Mouse (Mus musculus) heart, embryonic 16.5 days (tissue): ENCODE measurements around the gene Fbxl22. TPM values are rescaled to one million over a fixed set of nuclear protein-coding genes. Genes with fewer than 3 reads are reported as not detected.

Experiments used
- ATAC-seq: fragments of 200-750 bp; cut with Nextera tagmentation; replicated peaks from 2 replicates; pipeline ENCODE4 v1.8.0; 2017; ENCODE audit warnings: moderate number of reproducible peaks; ENCODE audit not compliant: insufficient read depth, low FRiP score; ENCODE audit errors: extremely low read depth
- H3K27ac ChIP-seq: fragments of 300-500 bp; sonication (generic); 2 replicates; pipeline ENCODE4 v1.5.1; 2014; ENCODE audit warnings: mild to moderate bottlenecking, low read length, control low read depth, moderate library complexity
- H3K27me3 ChIP-seq: fragments of 300-500 bp; sonication (generic); 2 replicates; pipeline ENCODE4 v1.6.1; 2014; ENCODE audit warnings: low read length, mixed read lengths; ENCODE audit not compliant: control insufficient read depth, insufficient read depth
- H3K36me3 ChIP-seq: fragments of 300-500 bp; sonication (generic); 2 replicates; pipeline ENCODE4 v1.6.1; 2014; ENCODE audit not compliant: control insufficient read depth, insufficient read depth
- H3K4me1 ChIP-seq: fragments of 300-500 bp; sonication (generic); 2 replicates; pipeline ENCODE4 v1.6.1; 2014; ENCODE audit warnings: low read length, mixed read lengths; ENCODE audit not compliant: control insufficient read depth, insufficient read depth
- H3K4me2 ChIP-seq: fragments of 300-500 bp; sonication (generic); 2 replicates; pipeline ENCODE4 v1.6.1; 2014; ENCODE audit warnings: low read depth, mild to moderate bottlenecking, control low read depth, low read length
- H3K4me3 ChIP-seq: fragments of 300-500 bp; sonication (generic); 2 replicates; pipeline ENCODE4 v1.5.1; 2014; ENCODE audit warnings: mild to moderate bottlenecking, control low read depth, low read length
- H3K9ac ChIP-seq: fragments of 300-500 bp; sonication (generic); 2 replicates; pipeline ENCODE4 v1.6.1; 2014; ENCODE audit warnings: low read length, control low read depth
- H3K9me3 ChIP-seq: fragments of 300-500 bp; sonication (generic); replicated peaks from 2 replicates; pipeline ENCODE4 v1.6.1; 2016; ENCODE audit warnings: low read length; ENCODE audit not compliant: control insufficient read depth
- WGBS: fragments of 180-500 bp; shearing (Covaris S2); extraction: QIAGEN DNeasy Blood & Tissue Kit; methylation state at CpG from one replicate; pipeline ENCODE4 v1.1.7; 2014; 5-methylcytosine and 5-hydroxymethylcytosine counted together
- polyA plus RNA-seq: library from polyadenylated mRNA; unstranded; fragments of >200 nt; fragmentation: Nextera tagmentation; extraction: Ambion mirVana; gene quantifications from 2 replicates; pipeline ENCODE4 v1.2.1, GENCODE M21; 2015

Fbxl22 gene
- polyA plus RNA-seq, 1 experiment from 2014 or later, result 86.1 TPM

DNA sequence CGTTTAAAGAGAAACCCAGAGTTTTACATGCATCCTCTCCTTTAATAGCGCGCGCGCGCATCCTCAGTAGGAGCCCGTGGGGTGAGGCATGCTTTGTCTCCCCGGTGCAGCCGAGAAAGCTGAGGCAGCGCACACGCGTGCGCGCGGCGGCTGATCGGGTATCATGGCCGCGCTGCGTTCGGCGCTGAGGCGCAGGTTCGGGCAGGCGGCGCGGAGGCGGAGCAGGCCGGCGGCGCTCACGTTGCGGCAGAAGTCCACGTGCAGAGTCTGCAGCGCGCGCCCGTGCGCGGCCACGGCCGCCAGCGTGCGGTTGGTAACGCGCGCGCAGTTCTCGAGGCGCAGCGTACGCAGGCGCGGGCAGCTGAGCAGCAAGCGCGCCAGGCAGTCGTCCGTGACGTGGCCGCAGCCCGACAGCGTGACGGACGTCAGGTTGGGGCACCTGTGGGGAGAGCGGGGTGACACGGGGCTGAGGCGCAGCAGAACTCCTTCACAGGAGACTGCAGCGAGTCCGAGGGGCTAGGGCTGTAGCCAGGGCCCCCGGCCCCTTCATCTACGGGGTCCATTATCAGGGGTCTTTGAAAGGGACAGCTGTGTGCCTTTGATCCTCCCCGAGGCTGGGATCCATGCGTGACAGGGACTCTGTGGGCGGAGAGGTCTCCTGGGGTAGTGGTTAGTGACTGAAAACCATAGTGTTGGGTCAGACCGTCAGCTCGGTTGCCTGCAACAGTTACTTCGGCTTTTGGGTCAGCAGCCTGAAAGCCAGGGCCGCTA lies 2.6 kb downstream of the Fbxl22 start:
- Histone ChIP-seq H3K27me3 (no peaks in the 10 kb centered on the region), H3K9ac (peak overlapping the region; percentile 91), H3K4me3 (peak overlapping the region; percentile 80), H3K27ac (peak overlapping the region; percentile 99), H3K9me3 (no peaks in the 10 kb centered on the region), H3K4me2 (peak overlapping the region; percentile 99), H3K4me1 (peaks cover 30% of the 10 kb centered on the region), H3K36me3 (peaks cover 15% of the 10 kb centered on the region)
- WGBS, result under 1% methylated on average over 78 of the region's 78 CpGs
- peak; percentile 71 for ATAC-seq

DNA sequence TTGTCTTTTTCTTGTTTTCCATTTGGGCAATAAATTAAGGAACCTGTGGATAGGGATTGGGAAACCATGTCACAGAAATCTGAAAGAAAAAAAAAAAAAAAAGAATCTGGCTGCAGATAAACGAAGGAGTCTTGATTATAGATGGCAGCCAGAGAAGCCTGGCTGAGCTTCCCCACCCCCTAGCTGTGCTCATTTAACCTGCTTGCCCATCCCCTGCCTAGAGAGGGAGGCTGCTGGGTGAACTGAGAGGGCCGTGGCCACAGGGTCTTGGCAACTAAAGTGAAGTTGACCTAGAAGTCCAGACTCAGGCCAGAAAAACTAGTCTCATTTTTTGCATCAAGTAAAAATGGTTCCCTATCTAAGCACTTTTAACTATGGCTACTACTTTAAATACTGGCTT lies 3.4 kb downstream of the Fbxl22 start:
- Histone ChIP-seq H3K4me1 (peaks cover 25% of the 10 kb centered on the region), H3K9ac (peak overlapping the region; percentile 91), H3K27me3 (no peaks in the 10 kb centered on the region), H3K4me3 (peak overlapping the region; percentile 80), H3K4me2 (peak overlapping the region; percentile 99), H3K27ac (peak overlapping the region; percentile 99), H3K9me3 (no peaks in the 10 kb centered on the region), H3K36me3 (peaks cover 7% of the 10 kb centered on the region)
- WGBS, result 7% methylated on average over 2 of the region's 2 CpGs
- ATAC-seq, result no peak

GRCm38 (mm10) chr9:66510351-66510841 lies 4.0 kb downstream of the Fbxl22 start:
- ATAC-seq, result no peak
- H3K27ac ChIP-seq, result peak overlapping the region; percentile 99
- H3K9ac ChIP-seq, result peak overlapping the region; percentile 91; the same call in 1 of the 2 replicates
- no peaks in the 10 kb centered on the region for H3K9me3 ChIP-seq
- WGBS, result 70% methylated on average over 7 of the region's 7 CpGs
- no peaks in the 10 kb centered on the region for H3K27me3 ChIP-seq
- H3K36me3 ChIP-seq, result peaks cover 3% of the 10 kb centered on the region; the same call in 1 of the 2 replicates
- peaks cover 23% of the 10 kb centered on the region for H3K4me1 ChIP-seq
- H3K4me3 ChIP-seq, result no peak overlapping the region
- H3K4me2 ChIP-seq, result peak overlapping the region; percentile 99

DNA sequence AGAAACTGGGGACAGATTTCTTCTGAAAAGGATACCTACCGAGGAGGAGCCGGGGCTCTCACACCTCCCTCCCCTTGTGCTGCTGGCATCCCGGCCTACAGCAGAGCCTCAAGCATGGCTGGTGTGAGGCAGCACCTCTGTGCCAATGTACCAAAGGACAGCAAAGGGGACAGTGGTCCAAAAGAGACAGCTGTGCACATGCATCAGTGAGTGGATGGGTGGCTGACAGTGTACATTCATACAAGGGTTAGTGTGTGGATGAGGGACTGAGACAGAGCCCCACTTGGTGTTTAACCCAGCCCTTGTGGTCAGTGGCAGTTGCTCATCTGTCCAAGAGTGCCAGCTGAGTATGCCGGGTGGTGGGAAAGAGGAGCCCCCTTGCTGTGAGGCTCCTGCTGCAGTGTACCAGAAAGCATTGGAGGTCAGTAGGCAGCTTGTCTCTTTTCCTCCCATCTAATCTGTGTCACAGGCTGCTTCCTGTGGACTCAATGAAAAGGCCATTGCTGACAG lies 5.4 kb downstream of the Fbxl22 start:
- Histone ChIP-seq H3K27ac (peak overlapping the region; percentile 11; the same call in 1 of the 2 replicates), H3K27me3 (no peaks in the 10 kb centered on the region), H3K4me3 (no peak overlapping the region), H3K9me3 (no peaks in the 10 kb centered on the region), H3K9ac (no peak overlapping the region), H3K4me2 (no peak overlapping the region), H3K36me3 (peaks cover 9% of the 10 kb centered on the region), H3K4me1 (peaks cover 16% of the 10 kb centered on the region)
- no peak for ATAC-seq
- 61% methylated on average over 4 of the region's 4 CpGs for WGBS

- 83% methylated on average over 3 of the region's 3 CpGs for WGBS
- ATAC-seq, result no peak
- Histone ChIP-seq H3K4me2 (no peak overlapping the region), H3K9me3 (no peaks in the 10 kb centered on the region), H3K27me3 (no peaks in the 10 kb centered on the region), H3K36me3 (peaks cover 9% of the 10 kb centered on the region), H3K9ac (no peak overlapping the region), H3K4me1 (peaks cover 14% of the 10 kb centered on the region), H3K27ac (no peak overlapping the region), H3K4me3 (no peak overlapping the region)
These were observed 6.7 kb downstream of the Fbxl22 start for GRCm38 (mm10) chr9:66507684-66508083.

DNA sequence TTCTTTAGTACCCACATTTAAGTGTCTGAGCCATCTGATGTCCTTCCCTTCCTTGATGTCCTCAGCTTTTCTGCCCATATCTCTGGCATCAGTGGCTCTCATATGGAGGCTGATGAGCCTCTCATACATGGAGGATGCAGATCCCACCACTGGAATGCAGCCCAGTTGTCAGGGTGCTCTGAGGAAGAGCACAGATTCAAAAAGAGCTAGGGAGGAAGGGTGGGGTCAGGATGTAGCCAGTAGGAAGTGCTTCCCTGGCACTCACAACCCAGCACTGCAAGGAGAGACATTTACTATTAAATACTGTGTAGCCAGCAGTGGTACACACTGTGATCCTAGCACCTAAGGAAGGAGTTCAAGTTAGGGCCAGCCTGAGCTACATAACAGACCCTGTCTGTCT lies 8.0 kb downstream of the Fbxl22 start:
- Histone ChIP-seq H3K36me3 (peaks cover 18% of the 10 kb centered on the region), H3K9me3 (no peaks in the 10 kb centered on the region), H3K27ac (no peak overlapping the region), H3K4me2 (no peak overlapping the region), H3K9ac (no peak overlapping the region), H3K4me3 (no peak overlapping the region), H3K27me3 (no peaks in the 10 kb centered on the region), H3K4me1 (peaks cover 11% of the 10 kb centered on the region)
- no peak for ATAC-seq

GRCm38 (mm10) chr9:66506011-66506410 lies 8.4 kb downstream of the Fbxl22 start:
- H3K9ac ChIP-seq, result no peak overlapping the region
- no peak for ATAC-seq
- no peaks in the 10 kb centered on the region for H3K9me3 ChIP-seq
- H3K4me3 ChIP-seq, result no peak overlapping the region
- H3K4me1 ChIP-seq, result peaks cover 10% of the 10 kb centered on the region
- H3K27ac ChIP-seq, result no peak overlapping the region
- WGBS, result 73% methylated on average over 4 of the region's 4 CpGs
- H3K4me2 ChIP-seq, result no peak overlapping the region
- H3K36me3 ChIP-seq, result peaks cover 18% of the 10 kb centered on the region
- H3K27me3 ChIP-seq, result no peaks in the 10 kb centered on the region

- H3K9me3 ChIP-seq, result no peaks in the 10 kb centered on the region
- H3K4me3 ChIP-seq, result no peak overlapping the region
- 65% methylated on average over 9 of the region's 9 CpGs for WGBS
- no peak overlapping the region for H3K4me2 ChIP-seq
- H3K27me3 ChIP-seq, result no peaks in the 10 kb centered on the region
- H3K36me3 ChIP-seq, result peaks cover 24% of the 10 kb centered on the region
- ATAC-seq, result no peak
- no peak overlapping the region for H3K9ac ChIP-seq
- no peak overlapping the region for H3K27ac ChIP-seq
- H3K4me1 ChIP-seq, result peaks cover 3% of the 10 kb centered on the region
These were observed 9.1 kb downstream of the Fbxl22 start for GRCm38 (mm10) chr9:66505141-66505917.

DNA sequence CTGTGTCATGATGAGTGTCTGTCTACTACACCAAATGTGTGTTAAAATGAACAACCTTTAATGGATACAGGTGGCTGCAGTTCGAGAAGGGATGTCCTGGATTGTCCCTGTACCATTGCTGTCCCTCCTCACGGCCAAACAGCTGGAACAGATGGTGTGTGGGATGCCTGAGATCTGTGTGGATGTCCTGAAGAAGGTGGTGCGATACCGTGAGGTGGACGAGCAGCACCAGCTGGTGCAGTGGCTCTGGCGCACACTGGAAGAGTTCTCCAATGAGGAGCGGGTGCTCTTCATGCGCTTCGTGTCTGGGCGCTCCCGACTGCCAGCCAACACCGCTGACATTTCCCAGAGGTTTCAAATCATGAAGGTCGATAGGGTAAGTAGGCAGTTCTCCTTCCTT lies 9.9 kb downstream of the Fbxl22 start:
- 89% methylated on average over 13 of the region's 13 CpGs for WGBS

More for the DNA sequence above, 9.9 kb downstream of the Fbxl22 start:
- H3K9me3 ChIP-seq, result no peaks in the 10 kb centered on the region
- H3K27me3 ChIP-seq, result no peaks in the 10 kb centered on the region
- no peaks in the 10 kb centered on the region for H3K4me1 ChIP-seq
- no peak overlapping the region for H3K4me2 ChIP-seq
- no peak for ATAC-seq
- no peak overlapping the region for H3K27ac ChIP-seq
- H3K9ac ChIP-seq, result no peak overlapping the region
- no peak overlapping the region for H3K4me3 ChIP-seq
- peaks cover 26% of the 10 kb centered on the region for H3K36me3 ChIP-seq
